Mouse (Mus musculus): ENCODE measurements at regions not wholly inside any gene's neighbourhood (a gene's known extent, or its start where the extent isn't known, plus 50 kb on each side); places are given as distances from the start of the nearest gene placed in this dataset.

- H3K27me3 ChIP-seq (ENCODE audit: control insufficient read depth, insufficient read depth, low read length) = no peaks in the 10 kb centered on the region
- no peaks in the 10 kb centered on the region for H3K9me3 ChIP-seq (ENCODE audit: control insufficient read depth, low read length)
- ATAC-seq (ENCODE audit: low FRiP score, low TSS enrichment) = no peak
- no peak overlapping the region for H3K4me3 ChIP-seq (replicated peaks; ENCODE audit: low read depth, low read length)
- 54% methylated on average over 4 of the region's 4 CpGs for WGBS
- no peak overlapping the region for H3K9ac ChIP-seq (replicated peaks; ENCODE audit: low read length)
- H3K4me2 ChIP-seq (ENCODE audit: low read length) = no peak overlapping the region
- no peak overlapping the region for H3K27ac ChIP-seq (replicated peaks; ENCODE audit: low read depth, low read length)
- peak; percentile 43 for DNase-seq
- no peaks in the 10 kb centered on the region for H3K4me1 ChIP-seq (ENCODE audit: control insufficient read depth, insufficient read depth, low read length)
- no peaks in the 10 kb centered on the region for H3K36me3 ChIP-seq (ENCODE audit: control insufficient read depth, insufficient read depth, low read length)
Measured at GRCm38 (mm10) chr13:69260972-69261371, 261.6 kb upstream of the Adcy2 start.

GRCm38 (mm10) chr13:69263722-69264121 lies 264.4 kb upstream of the Adcy2 start:
- Histone ChIP-seq H3K27me3 (ENCODE audit: control insufficient read depth, insufficient read depth, low read length) (no peaks in the 10 kb centered on the region), H3K9ac (replicated peaks; ENCODE audit: low read length) (no peak overlapping the region), H3K4me1 (ENCODE audit: control insufficient read depth, insufficient read depth, low read length) (no peaks in the 10 kb centered on the region), H3K4me3 (replicated peaks; ENCODE audit: low read depth, low read length) (no peak overlapping the region), H3K4me2 (ENCODE audit: low read length) (no peak overlapping the region), H3K27ac (replicated peaks; ENCODE audit: low read depth, low read length) (no peak overlapping the region), H3K9me3 (ENCODE audit: control insufficient read depth, low read length) (no peaks in the 10 kb centered on the region), H3K36me3 (ENCODE audit: control insufficient read depth, insufficient read depth, low read length) (no peaks in the 10 kb centered on the region)
- ATAC-seq (ENCODE audit: low FRiP score, low TSS enrichment) (no peak), DNase-seq (peak; percentile 12)
- 75% methylated on average over 3 of the region's 3 CpGs for WGBS

DNA sequence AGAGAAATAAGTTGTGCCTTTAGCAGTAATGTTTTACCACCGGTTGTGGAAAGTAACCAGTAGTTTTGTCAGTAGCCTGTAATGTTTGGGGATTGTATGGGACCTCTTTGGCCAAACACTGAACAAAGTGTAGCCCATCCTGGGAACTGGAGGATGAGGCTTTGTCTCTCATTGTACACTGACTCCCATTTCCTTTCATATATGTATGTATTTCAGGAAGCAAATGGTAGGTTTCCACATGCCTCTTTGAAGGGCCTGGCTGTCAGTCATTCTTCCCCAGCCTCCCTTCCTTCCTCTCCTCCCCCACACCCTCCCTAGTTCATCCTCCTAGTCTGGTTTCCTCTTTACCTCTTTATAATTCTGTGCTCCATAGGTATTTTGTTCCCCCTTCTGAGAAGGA lies 266.7 kb upstream of the Adcy2 start:
- Histone ChIP-seq H3K9ac (replicated peaks; ENCODE audit: low read length) (no peak overlapping the region), H3K4me1 (ENCODE audit: control insufficient read depth, insufficient read depth, low read length) (no peaks in the 10 kb centered on the region), H3K9me3 (ENCODE audit: control insufficient read depth, low read length) (no peaks in the 10 kb centered on the region), H3K27me3 (ENCODE audit: control insufficient read depth, insufficient read depth, low read length) (no peaks in the 10 kb centered on the region), H3K4me3 (replicated peaks; ENCODE audit: low read depth, low read length) (no peak overlapping the region), H3K4me2 (ENCODE audit: low read length) (no peak overlapping the region), H3K36me3 (ENCODE audit: control insufficient read depth, insufficient read depth, low read length) (no peaks in the 10 kb centered on the region), H3K27ac (replicated peaks; ENCODE audit: low read depth, low read length) (no peak overlapping the region)
- DNase-seq (no peak), ATAC-seq (ENCODE audit: low FRiP score, low TSS enrichment) (no peak)
- 95% methylated on average over 1 of the region's 1 CpGs for WGBS

DNA sequence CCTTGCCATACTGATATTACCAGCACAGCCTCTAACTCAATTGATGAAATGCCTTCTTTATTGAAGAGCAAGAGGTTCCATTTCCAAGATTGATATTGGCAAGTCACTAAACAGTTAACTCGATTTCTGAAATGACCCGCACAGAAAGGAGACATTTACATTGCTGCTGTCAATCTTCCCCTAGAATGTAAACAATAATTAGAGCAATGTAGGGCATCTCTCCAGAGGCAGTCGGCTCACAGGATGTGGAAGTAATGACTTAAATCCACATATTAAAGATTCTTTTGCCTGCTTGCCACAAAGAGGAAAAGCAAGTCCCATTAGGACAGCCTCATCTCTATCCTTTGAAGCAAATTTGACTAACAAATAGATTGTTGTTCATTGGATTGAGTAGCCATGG lies 261.0 kb upstream of the Nsun2 start:
- Histone ChIP-seq H3K9ac (replicated peaks; ENCODE audit: low read length) (no peak overlapping the region), H3K4me1 (ENCODE audit: control insufficient read depth, insufficient read depth, low read length) (no peaks in the 10 kb centered on the region), H3K4me3 (replicated peaks; ENCODE audit: low read depth, low read length) (no peak overlapping the region), H3K27ac (replicated peaks; ENCODE audit: low read depth, low read length) (no peak overlapping the region), H3K4me2 (ENCODE audit: low read length) (no peak overlapping the region), H3K36me3 (ENCODE audit: control insufficient read depth, insufficient read depth, low read length) (no peaks in the 10 kb centered on the region), H3K9me3 (ENCODE audit: control insufficient read depth, low read length) (no peaks in the 10 kb centered on the region), H3K27me3 (ENCODE audit: control insufficient read depth, insufficient read depth, low read length) (no peaks in the 10 kb centered on the region)
- ATAC-seq (ENCODE audit: low FRiP score, low TSS enrichment) (no peak), DNase-seq (peak; percentile 9)
- WGBS = 54% methylated on average over 3 of the region's 3 CpGs

DNA sequence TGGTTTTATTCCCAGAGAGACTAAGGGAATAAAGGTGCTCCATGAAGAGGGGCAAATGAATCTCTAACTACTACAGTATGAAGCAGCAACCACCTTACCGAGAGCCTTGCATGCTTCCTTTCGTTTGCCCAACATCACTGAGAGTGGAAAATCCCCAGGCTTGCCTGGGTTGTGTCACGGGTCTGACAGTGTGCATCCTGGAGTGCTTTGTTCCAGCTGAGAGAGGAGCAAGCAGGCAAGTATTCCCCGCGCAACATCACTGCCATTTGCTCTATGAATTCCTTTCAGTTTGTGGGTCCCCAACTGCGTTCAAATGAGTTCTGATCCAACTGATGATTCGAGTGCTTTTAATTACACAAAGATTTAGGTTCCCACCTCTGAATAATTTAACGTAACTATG lies 253.9 kb upstream of the Nsun2 start:
- no peak overlapping the region for H3K27ac ChIP-seq (replicated peaks; ENCODE audit: low read depth, low read length)
- H3K9me3 ChIP-seq (ENCODE audit: control insufficient read depth, low read length) = no peaks in the 10 kb centered on the region
- no peak overlapping the region for H3K4me3 ChIP-seq (replicated peaks; ENCODE audit: low read depth, low read length)
- 84% methylated on average over 8 of the region's 8 CpGs for WGBS
- no peak overlapping the region for H3K4me2 ChIP-seq (ENCODE audit: low read length)
- no peak overlapping the region for H3K9ac ChIP-seq (replicated peaks; ENCODE audit: low read length)
- H3K4me1 ChIP-seq (ENCODE audit: control insufficient read depth, insufficient read depth, low read length) = no peaks in the 10 kb centered on the region
- DNase-seq = no peak
- H3K36me3 ChIP-seq (ENCODE audit: control insufficient read depth, insufficient read depth, low read length) = no peaks in the 10 kb centered on the region
- no peaks in the 10 kb centered on the region for H3K27me3 ChIP-seq (ENCODE audit: control insufficient read depth, insufficient read depth, low read length)
- ATAC-seq (ENCODE audit: low FRiP score, low TSS enrichment) = no peak

DNA sequence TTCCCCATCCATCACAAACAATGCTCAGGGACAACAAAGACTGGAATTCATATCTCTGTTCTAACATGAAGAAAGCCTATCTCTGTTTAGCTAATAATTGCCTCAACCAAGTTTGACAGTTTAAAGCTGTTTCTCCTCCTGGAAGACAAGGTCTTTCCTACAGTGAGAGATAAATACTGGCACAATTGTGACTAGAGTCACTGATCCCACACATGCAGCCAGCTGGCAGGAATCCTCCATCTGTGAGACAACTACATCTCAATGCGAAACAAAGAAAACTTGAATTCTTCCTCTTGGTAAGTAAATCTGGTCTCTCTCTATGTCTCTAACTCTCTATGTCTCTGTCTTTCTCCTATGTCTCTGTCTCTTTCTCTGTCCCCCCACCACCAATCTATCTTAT lies 239.1 kb upstream of the Nsun2 start:
- Histone ChIP-seq H3K9me3 (ENCODE audit: control insufficient read depth, low read length) (peaks cover 3% of the 10 kb centered on the region), H3K27ac (replicated peaks; ENCODE audit: low read depth, low read length) (no peak overlapping the region), H3K36me3 (ENCODE audit: control insufficient read depth, insufficient read depth, low read length) (no peaks in the 10 kb centered on the region), H3K4me1 (ENCODE audit: control insufficient read depth, insufficient read depth, low read length) (no peaks in the 10 kb centered on the region), H3K9ac (replicated peaks; ENCODE audit: low read length) (no peak overlapping the region), H3K4me2 (ENCODE audit: low read length) (no peak overlapping the region), H3K27me3 (ENCODE audit: control insufficient read depth, insufficient read depth, low read length) (no peaks in the 10 kb centered on the region), H3K4me3 (replicated peaks; ENCODE audit: low read depth, low read length) (no peak overlapping the region)
- no peak for DNase-seq
- no peak for ATAC-seq (ENCODE audit: low FRiP score, low TSS enrichment)
- WGBS = 83% methylated on average over 1 of the region's 1 CpGs

GRCm38 (mm10) chr13:69303316-69303715 lies 230.2 kb upstream of the Nsun2 start:
- Histone ChIP-seq H3K27ac (replicated peaks; ENCODE audit: low read depth, low read length) (no peak overlapping the region), H3K36me3 (ENCODE audit: control insufficient read depth, insufficient read depth, low read length) (no peaks in the 10 kb centered on the region), H3K9ac (replicated peaks; ENCODE audit: low read length) (no peak overlapping the region), H3K9me3 (ENCODE audit: control insufficient read depth, low read length) (no peaks in the 10 kb centered on the region), H3K27me3 (ENCODE audit: control insufficient read depth, insufficient read depth, low read length) (no peaks in the 10 kb centered on the region), H3K4me1 (ENCODE audit: control insufficient read depth, insufficient read depth, low read length) (no peaks in the 10 kb centered on the region), H3K4me2 (ENCODE audit: low read length) (no peak overlapping the region), H3K4me3 (replicated peaks; ENCODE audit: low read depth, low read length) (no peak overlapping the region)
- WGBS = 85% methylated on average over 2 of the region's 2 CpGs
- DNase-seq = no peak
- ATAC-seq (ENCODE audit: low FRiP score, low TSS enrichment) = no peak

DNA sequence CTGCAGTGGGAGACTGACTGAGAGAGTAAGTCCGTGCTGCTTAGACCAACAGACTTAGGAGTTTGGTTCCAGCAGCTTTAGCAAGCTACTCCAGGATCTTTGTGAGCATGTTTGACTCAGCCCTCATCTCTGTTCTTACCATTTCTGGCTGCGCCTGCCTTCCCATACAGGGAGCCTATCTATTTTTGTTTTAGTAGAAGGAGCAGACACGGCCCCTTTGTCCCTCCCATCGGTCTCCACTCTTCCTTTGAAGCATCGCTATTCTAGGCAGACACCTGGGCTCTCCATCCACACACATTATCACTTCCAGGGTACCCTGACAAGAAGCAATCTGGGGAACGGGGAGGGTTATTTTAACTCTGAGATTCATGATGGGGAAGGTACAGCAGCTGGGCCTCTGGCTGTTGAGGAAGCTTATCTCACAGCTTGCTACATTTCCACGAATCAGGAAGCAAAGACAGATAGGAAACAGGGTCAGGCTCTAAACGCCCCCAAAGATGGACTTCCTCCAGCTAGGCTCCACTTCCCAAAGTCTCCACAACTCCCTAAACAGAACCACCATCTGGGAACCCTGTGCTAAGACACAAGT lies 203.0 kb upstream of the Nsun2 start:
- ATAC-seq (ENCODE audit: low FRiP score, low TSS enrichment) (no peak), DNase-seq (no peak)
- no peaks in the 10 kb centered on the region for H3K27me3 ChIP-seq (ENCODE audit: control insufficient read depth, insufficient read depth, low read length)
- WGBS = 86% methylated on average over 8 of the region's 8 CpGs
- H3K9me3 ChIP-seq (ENCODE audit: control insufficient read depth, low read length) = no peaks in the 10 kb centered on the region
- H3K36me3 ChIP-seq (ENCODE audit: control insufficient read depth, insufficient read depth, low read length) = no peaks in the 10 kb centered on the region
- H3K4me2 ChIP-seq (ENCODE audit: low read length) = no peak overlapping the region
- H3K4me3 ChIP-seq (replicated peaks; ENCODE audit: low read depth, low read length) = no peak overlapping the region
- H3K4me1 ChIP-seq (ENCODE audit: control insufficient read depth, insufficient read depth, low read length) = no peaks in the 10 kb centered on the region
- H3K27ac ChIP-seq (replicated peaks; ENCODE audit: low read depth, low read length) = no peak overlapping the region
- no peak overlapping the region for H3K9ac ChIP-seq (replicated peaks; ENCODE audit: low read length)

- Histone ChIP-seq H3K4me3 (replicated peaks; ENCODE audit: low read depth, low read length) (no peak overlapping the region), H3K9me3 (ENCODE audit: control insufficient read depth, low read length) (no peaks in the 10 kb centered on the region), H3K4me2 (ENCODE audit: low read length) (no peak overlapping the region), H3K27ac (replicated peaks; ENCODE audit: low read depth, low read length) (no peak overlapping the region), H3K36me3 (ENCODE audit: control insufficient read depth, insufficient read depth, low read length) (no peaks in the 10 kb centered on the region), H3K9ac (replicated peaks; ENCODE audit: low read length) (no peak overlapping the region), H3K27me3 (ENCODE audit: control insufficient read depth, insufficient read depth, low read length) (no peaks in the 10 kb centered on the region), H3K4me1 (ENCODE audit: control insufficient read depth, insufficient read depth, low read length) (no peaks in the 10 kb centered on the region)
- ATAC-seq (ENCODE audit: low FRiP score, low TSS enrichment) = no peak
- WGBS = 71% methylated on average over 19 of the region's 19 CpGs
- peak; percentile 11 for DNase-seq
Measured at GRCm38 (mm10) chr13:69331537-69332435, 201.8 kb upstream of the Nsun2 start.

Data from midbrain, embryonic 14.5 days (tissue).